Mouse (Mus musculus) ES-CJ7 (cell line): ENCODE measurements at regions not wholly inside any gene's neighbourhood (a gene's known extent, or its start where the extent isn't known, plus 50 kb on each side); places are given as distances from the start of the nearest gene placed in this dataset.
"Not testable (repeated sequence)": the region's sequence is repeated elsewhere in the genome, so short reads cannot be mapped to it uniquely, and the experiment has no call there.

Experiments used
- DNase-seq: peaks from one replicate; pipeline ENCODE4 v3.0.0; 2011; ENCODE audit warnings: low read depth, low spot score

GRCm38 (mm10) chr7:111969198-111969887, 54.0 kb upstream of the Usp47 start:
- peak; percentile 12 for DNase-seq

DNA sequence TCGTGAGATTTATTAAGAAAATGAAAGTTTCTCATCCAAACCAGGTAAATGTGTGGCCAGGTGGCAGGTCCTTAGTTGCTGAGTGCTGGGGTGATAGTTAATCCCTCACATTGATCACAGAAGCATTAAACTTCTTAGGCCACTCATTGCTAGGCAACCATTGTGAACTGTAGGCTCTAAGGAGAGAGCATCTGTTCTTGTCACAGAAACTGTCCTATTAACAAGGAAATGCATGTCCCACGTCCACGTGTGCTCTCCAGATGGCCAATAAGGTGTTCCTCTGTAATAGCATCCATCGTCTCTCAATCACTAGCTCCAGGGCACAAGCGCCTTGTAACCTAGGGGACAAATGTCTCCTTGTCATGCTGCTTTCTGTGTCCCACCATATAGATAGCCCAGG, 55.0 kb upstream of the Usp47 start:
- DNase-seq, result no peak

GRCm38 (mm10) chr7:111966716-111967115, 56.6 kb upstream of the Usp47 start:
- no peak for DNase-seq

GRCm38 (mm10) chr7:111963969-111964368, 59.3 kb upstream of the Usp47 start:
- DNase-seq, result no peak

GRCm38 (mm10) chr7:111959977-111960376, 63.3 kb upstream of the Usp47 start:
- DNase-seq, result no peak

DNA sequence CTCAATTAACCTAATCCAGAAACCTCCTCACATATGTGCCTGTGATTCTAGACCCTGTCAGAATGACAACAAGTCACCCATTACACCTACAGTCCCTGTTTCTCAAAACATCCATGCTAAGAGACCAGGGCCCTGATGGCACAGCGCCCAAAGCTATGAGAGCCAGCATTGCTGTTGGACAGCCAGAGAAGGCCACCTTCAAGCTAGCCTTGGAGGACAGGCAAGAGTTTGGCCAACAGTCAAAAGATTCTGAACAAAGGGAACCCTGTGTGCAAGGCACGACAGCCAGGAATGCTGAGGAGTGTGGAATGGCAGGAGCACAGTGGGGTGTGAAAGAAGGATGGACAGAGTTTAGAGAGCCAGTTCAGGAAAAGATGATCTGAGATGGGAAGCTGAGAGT, 66.6 kb upstream of the Usp47 start:
- DNase-seq, result no peak

DNA sequence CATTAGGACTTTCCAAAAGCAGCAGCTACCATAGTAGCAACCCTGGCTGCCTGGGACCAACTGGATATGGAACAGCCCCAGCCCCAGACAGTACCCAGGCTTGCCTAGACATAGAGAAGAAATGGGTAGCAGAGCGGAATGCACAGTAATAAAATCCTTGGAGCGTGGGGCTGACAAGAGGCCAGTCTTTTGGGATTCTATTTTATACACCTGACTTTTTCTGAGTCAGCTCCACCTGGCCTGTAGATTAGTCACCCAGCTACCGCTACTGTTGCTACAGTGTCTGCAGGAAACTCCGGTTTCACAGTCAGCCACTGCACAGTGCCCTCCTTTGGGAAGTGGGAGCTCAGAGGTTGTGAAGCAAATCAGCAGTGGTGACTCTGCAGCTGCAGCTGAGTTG, 83.7 kb upstream of the Usp47 start:
- no peak for DNase-seq

DNA sequence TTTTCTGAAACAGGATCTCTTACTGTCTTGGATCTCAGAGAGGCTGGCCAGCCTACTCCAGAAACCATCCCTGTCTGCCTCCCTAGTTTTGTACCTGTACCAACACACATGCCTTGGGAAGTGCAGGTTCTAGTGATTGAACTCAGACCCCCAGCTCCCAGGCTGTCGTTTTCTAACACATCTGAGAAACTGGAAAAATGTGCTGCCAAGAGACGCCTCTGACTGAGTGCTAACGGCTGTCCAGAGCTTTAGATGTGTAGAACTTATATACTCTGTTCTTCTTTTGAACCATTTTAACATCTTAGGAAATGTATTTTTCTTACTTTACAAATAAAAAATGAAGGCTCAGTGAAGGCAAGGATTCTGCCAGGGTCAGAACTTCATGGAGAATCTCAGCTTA, 85.8 kb upstream of the Usp47 start:
- no peak for DNase-seq

DNA sequence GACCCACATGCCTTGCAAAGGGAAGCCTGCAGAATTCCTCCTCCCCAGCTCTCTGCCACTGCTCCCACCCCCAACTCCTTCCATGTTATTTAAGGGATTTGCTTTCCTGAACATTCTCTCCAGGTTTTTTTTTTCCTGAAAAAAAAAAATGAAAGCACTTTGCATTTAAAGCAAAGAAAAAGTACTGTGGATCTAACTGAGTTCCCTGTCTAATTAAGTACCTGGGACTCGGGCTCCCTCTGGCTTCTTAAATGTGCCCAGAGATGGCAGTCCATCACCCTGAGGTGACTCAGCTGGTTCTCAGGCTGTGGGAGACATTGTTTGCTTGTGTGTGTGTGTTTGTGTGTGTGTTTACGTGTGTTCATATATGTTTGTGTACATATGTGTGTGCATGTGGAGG, 86.2 kb upstream of the Usp47 start:
- no peak for DNase-seq

DNA sequence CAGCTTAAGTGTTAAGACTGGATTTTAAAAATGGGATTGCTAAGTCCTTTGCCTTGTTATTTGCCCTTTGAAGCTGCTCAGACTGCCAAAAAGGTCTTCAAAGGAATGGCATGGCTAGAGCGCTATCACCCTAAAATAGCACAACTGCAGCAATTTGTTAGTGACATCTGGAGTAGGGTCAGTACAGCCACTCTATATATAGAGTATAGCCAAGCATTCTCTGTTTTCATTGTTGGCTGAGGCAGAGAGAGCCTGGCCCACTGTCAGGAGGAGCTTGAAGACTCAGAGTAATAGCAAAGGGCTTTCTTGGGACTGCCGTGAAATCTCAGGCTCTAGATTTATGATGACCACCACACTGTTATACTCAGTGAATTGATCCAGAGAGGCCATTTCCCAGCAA, 90.6 kb upstream of the Usp47 start:
- no peak for DNase-seq

- no peak for DNase-seq
Observed at GRCm38 (mm10) chr7:111919961-111920360, 103.3 kb upstream of the Usp47 start.

- DNase-seq, result no peak
Observed at GRCm38 (mm10) chr7:111903741-111904231, 119.5 kb upstream of the Usp47 start.

- DNase-seq, result no peak
Observed at GRCm38 (mm10) chr7:111897016-111897415, 117.2 kb upstream of the Galnt18 start.

DNA sequence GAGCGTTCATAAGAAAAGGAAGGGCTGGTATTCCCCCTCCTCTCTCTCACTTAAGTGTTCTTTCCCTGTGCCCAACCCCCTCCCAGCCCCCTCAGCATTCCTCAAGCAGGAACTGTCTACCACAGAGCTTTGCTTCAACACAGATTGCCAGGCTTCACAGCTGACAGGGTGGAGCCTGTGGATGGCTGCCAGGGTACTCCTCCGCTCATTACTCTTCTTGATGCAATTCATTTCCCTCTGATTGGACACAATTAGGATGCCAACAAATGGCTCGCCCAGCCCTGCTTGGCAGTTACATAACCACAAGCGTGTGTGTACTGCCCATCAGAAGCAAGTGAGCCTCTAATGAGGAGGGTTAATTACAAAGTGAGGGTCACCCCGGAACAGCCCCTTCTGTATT, 116.5 kb upstream of the Galnt18 start:
- DNase-seq, result no peak

DNA sequence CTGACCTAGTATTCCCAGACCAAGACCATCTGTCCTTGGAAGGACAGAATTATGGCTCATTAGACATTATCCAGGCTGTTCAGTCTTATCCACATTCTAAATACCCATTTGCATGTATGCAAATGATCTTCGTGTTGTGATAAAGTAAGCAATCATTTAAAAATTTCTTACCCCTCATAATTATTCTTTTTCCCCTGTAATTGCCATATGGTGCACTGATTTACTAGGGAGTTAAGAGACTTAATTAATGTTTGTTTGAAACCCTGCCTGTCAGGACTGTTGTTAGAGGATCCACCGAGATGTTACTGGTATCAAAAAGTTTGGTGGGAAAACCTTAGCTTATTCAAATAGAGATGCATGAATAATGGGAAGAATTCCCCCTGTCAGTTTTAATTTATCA, 103.2 kb upstream of the Galnt18 start:
- no peak for DNase-seq

DNA sequence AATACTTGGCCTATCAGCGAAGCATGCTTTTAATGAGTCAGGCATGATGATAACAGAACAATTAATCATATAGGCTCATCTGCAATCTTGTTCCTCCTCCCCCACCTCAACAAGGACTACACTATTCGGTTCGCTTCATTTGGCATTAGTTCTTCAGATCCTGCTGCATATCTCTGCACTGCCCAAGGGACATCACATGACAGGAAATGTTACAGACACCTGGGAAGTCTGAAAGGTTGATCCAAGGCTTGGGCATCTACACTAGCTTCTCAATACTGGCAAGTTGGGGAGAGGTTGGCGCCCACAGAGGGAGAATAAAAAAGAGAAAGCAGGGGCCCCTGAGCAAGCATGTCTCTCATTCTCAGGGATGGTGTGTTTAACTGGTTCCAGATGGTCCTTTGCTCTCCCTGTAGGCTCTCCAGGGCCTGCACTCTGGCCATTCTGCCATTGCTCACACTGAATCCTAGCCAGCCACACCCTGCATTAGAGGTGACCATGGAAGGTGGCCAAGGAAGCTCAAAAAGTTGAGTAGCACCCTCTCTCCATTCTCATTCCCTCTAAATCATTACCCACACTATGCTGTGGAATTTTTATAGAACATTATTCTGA, 100.4 kb upstream of the Galnt18 start:
- no peak for DNase-seq

GRCm38 (mm10) chr7:111877591-111877990, 97.8 kb upstream of the Galnt18 start:
- DNase-seq, result no peak

DNA sequence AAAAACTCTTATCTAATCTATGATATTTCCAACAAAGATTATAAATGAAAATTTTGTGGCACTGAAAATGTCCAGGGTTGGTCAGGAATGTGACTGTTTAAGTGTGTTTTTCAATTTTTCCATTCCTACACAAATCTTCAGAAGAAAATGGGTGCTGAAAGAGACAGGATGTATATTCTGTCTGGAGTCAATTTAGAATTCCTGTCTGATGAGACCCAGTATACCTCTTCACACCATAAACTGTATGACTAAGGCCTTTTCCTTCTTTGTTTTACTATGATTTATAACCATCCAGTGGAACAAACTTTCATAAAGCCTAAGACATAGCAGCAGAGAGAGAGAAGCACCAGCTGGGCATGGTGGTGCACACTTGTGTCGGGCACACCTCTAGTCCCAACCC, 96.2 kb upstream of the Galnt18 start:
- no peak for DNase-seq

- no peak for DNase-seq
Observed at GRCm38 (mm10) chr7:111869337-111869736, 89.6 kb upstream of the Galnt18 start.

DNA sequence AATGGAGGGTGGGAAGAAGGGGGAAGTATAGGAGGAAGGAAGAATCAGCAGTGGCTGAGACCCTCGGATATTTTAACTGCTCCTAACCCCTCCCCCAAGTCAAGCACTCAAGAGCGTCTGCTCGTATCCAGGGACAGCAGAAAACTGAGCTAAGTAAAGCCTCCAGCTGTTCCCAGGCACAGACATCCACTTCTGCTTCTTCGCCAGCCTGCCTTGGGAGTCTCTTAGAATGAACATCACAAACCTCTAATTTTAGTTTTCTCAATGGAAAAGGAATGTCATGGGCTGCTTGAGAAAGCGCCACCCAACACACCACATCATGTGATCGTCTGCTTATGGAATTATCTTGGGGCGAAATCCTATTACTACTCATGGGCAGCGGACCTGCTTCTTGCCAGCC, 83.3 kb upstream of the Galnt18 start:
- DNase-seq, result no peak

DNA sequence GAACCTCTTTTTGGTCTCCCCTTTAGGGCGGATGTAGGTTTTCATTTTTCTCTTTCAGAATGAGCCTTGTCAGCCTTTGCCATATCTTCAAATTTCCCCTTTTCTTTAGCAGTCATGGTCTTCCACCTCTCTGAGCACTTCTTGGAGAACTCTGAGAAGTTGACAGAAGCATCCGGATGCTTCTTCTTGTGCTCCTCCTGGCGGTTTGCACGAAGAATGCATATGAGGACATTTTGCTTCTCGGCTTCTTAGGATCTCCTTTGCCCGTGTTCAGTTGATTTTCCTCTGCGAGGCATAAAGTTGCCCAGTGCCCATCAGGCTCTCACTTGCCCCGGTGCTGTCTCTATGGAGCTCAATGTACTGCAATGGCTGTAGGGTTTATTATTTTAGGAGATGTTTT, 78.5 kb upstream of the Galnt18 start:
- not testable (repeated sequence) for DNase-seq

- DNase-seq, result no peak
Observed at GRCm38 (mm10) chr7:111856977-111857376, 77.2 kb upstream of the Galnt18 start.

GRCm38 (mm10) chr7:111855309-111855708, 75.5 kb upstream of the Galnt18 start:
- DNase-seq, result no peak

- peak; percentile 42 for DNase-seq
Observed at GRCm38 (mm10) chr7:111846417-111846816, 66.6 kb upstream of the Galnt18 start.
